Mouse (Mus musculus) G1E (cell line): ENCODE measurements around the gene Wfdc6a.

ENCODE experiments used
- CTCF ChIP-seq: IDR thresholded peaks from 2 replicates; pipeline ENCODE4 v1.5.1; 2012; ENCODE audit warnings: low read depth, low read length, inconsistent platforms, mixed read lengths
- GATA1 ChIP-seq: IDR thresholded peaks from 2 replicates; pipeline ENCODE4 v1.6.1; 2012; ENCODE audit warnings: borderline replicate concordance, low read length, inconsistent platforms, mixed read lengths
- GATA2 ChIP-seq: IDR thresholded peaks from 2 replicates; pipeline ENCODE4 v1.6.1; 2012; ENCODE audit warnings: low read depth, low read length, inconsistent platforms, borderline replicate concordance

DNA sequence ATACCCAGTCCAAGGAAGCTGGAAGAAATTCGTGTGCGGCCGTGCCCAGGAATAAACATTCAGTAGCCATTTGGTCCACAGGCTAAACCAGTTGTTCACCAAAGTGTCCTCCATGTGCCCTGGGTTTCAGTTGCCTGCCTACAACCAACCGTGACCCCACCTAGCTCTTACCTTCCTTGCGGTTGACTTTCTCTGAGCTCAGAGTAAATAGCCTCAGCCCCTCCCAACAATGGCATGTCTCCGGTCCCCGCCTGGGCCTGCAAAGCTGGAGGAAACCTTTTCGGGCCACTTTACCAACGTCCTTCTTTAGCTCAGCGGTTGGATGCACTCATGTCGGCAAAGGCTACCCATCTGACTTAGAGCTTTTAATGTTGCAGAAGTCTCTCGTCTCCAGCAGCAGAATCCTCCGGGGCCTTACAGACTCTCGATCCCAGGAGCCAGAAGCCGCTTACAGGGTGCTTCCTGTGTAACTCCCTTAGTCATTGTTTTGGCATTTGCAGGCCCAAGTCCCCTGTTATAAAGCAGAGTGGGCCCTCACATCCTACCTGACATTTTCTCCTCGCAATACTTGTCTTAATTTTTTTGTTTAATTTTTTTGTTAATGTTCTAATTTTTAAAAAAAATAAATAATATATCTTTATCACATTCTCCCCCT is 26.1 kb downstream of the Wfdc6a start:
- TF ChIP-seq CTCF = no peak
- TF ChIP-seq GATA2 = no peak
- no peak for TF ChIP-seq GATA1
